Mouse (Mus musculus) intestine, postnatal 0 days (tissue): ENCODE measurements around the gene Cnot4. TPM values are rescaled to one million over a fixed set of nuclear protein-coding genes. Genes with fewer than 3 reads are reported as not detected.
A peak's percentile ranks its signal among the peaks of the same experiment; 100 is the strongest.

Source experiments
- ATAC-seq: fragments of 200-750 bp; cut with Nextera tagmentation; 2 replicates; pipeline ENCODE4 v1.8.0; 2017; ENCODE audit warnings: mild to moderate bottlenecking, moderate TSS enrichment, moderate library complexity
- H3K27ac ChIP-seq: fragments of 300-500 bp; sonication (generic); 2 replicates; pipeline ENCODE4 v1.5.1; 2014; ENCODE audit warnings: mild to moderate bottlenecking, low read depth, low read length, moderate library complexity
- H3K27me3 ChIP-seq: fragments of 300-500 bp; sonication (generic); replicated peaks from 2 replicates; pipeline ENCODE4 v1.6.1; 2014; ENCODE audit warnings: low read length, mixed read lengths; ENCODE audit not compliant: control insufficient read depth, insufficient read depth
- H3K36me3 ChIP-seq: fragments of 300-500 bp; sonication (generic); 2 replicates; pipeline ENCODE4 v1.6.1; 2014; ENCODE audit warnings: mild to moderate bottlenecking, moderate library complexity; ENCODE audit not compliant: control insufficient read depth, insufficient read depth
- H3K4me1 ChIP-seq: fragments of 300-500 bp; sonication (generic); replicated peaks from 2 replicates; pipeline ENCODE4 v1.6.1; 2014; ENCODE audit warnings: antibody characterized with exemption, low read length, mixed read lengths; ENCODE audit not compliant: control insufficient read depth, insufficient read depth
- H3K4me2 ChIP-seq: fragments of 300-500 bp; sonication (generic); replicated peaks from 2 replicates; pipeline ENCODE4 v1.6.1; 2014; ENCODE audit warnings: low read depth, mild to moderate bottlenecking, moderate library complexity
- H3K4me3 ChIP-seq: fragments of 300-500 bp; sonication (generic); 2 replicates; pipeline ENCODE4 v1.5.1; 2014; ENCODE audit warnings: low read depth, low read length
- H3K9ac ChIP-seq: fragments of 300-500 bp; sonication (generic); 2 replicates; pipeline ENCODE4 v1.6.1; 2014; ENCODE audit warnings: mild to moderate bottlenecking, low read depth, low read length
- H3K9me3 ChIP-seq: fragments of 300-500 bp; sonication (generic); 2 replicates; pipeline ENCODE4 v1.6.1; 2016; ENCODE audit warnings: mixed run types; ENCODE audit not compliant: control insufficient read depth
- CTCF ChIP-seq: sonication (generic); IDR thresholded peaks from 2 replicates; pipeline ENCODE4 v1.5.1; 2016; ENCODE audit warnings: low read depth, mild to moderate bottlenecking, control low read depth, antibody characterized with exemption, moderate library complexity
- WGBS: fragments of 180-500 bp; shearing (Covaris S2); extraction: QIAGEN DNeasy Blood & Tissue Kit; methylation state at CpG from one replicate; pipeline ENCODE4 v1.1.7; 2014; 5-methylcytosine and 5-hydroxymethylcytosine counted together
- polyA plus RNA-seq: library from polyadenylated mRNA; unstranded; fragments of >200 nt; fragmentation: Nextera tagmentation; extraction: Ambion mirVana; gene quantifications from 2 replicates; pipeline ENCODE4 v1.2.1, GENCODE M21; 2015

The Cnot4 gene
- polyA plus RNA-seq, 1 experiment from 2014 or later: 15.1 TPM

- no peaks in the 10 kb centered on the region for H3K4me1 ChIP-seq
- H3K4me3 ChIP-seq: peak overlapping the region; percentile 78
- no peaks in the 10 kb centered on the region for H3K27me3 ChIP-seq
- H3K27ac ChIP-seq: peak overlapping the region; percentile 93
- H3K9ac ChIP-seq: peak overlapping the region; percentile 85
- no peaks in the 10 kb centered on the region for H3K36me3 ChIP-seq
- no peaks in the 10 kb centered on the region for H3K9me3 ChIP-seq
- 0% methylated on average over 24 of the region's 25 CpGs for WGBS
- peak overlapping the region; percentile 90 for H3K4me2 ChIP-seq
- TF ChIP-seq CTCF: no peak
- ATAC-seq: peak; percentile 86
Observed at GRCm38 (mm10) chr6:35133246-35133578, 312 bp downstream of the Cnot4 start.

- H3K36me3 ChIP-seq: no peaks in the 10 kb centered on the region
- no peak for ATAC-seq
- WGBS: 0% methylated on average over 11 of the region's 11 CpGs
Observed at GRCm38 (mm10) chr6:35132806-35133205, 718 bp downstream of the Cnot4 start.

GRCm38 (mm10) chr6:35122488-35122887 is 11.0 kb downstream of the Cnot4 start:
- H3K36me3 ChIP-seq: 0 out of 2 replicates have a peak, but pooled peaks cover 3% of the 10 kb centered on the region
- no peaks in the 10 kb centered on the region for H3K9me3 ChIP-seq
- ATAC-seq: no peak
- 91% methylated on average over 2 of the region's 2 CpGs for WGBS
- H3K9ac ChIP-seq: no peak overlapping the region
- H3K4me3 ChIP-seq: no peak overlapping the region
- H3K27me3 ChIP-seq: no peaks in the 10 kb centered on the region
- no peak overlapping the region for H3K27ac ChIP-seq
- no peak overlapping the region for H3K4me2 ChIP-seq
- H3K4me1 ChIP-seq: no peaks in the 10 kb centered on the region
- TF ChIP-seq CTCF: no peak

More at GRCm38 (mm10) chr6:35132806-35133205, 718 bp downstream of the Cnot4 start:
- H3K4me1 ChIP-seq: no peaks in the 10 kb centered on the region
- peak overlapping the region; percentile 85 for H3K9ac ChIP-seq
- H3K4me3 ChIP-seq: peak overlapping the region; percentile 78
- peak overlapping the region; percentile 90 for H3K4me2 ChIP-seq
- H3K9me3 ChIP-seq: no peaks in the 10 kb centered on the region
- TF ChIP-seq CTCF: no peak
- H3K27ac ChIP-seq: peak overlapping the region; percentile 93
- H3K27me3 ChIP-seq: no peaks in the 10 kb centered on the region

GRCm38 (mm10) chr6:35121925-35122324 is 11.6 kb downstream of the Cnot4 start:
- H3K4me3 ChIP-seq: no peak overlapping the region
- H3K9me3 ChIP-seq: no peaks in the 10 kb centered on the region
- no peaks in the 10 kb centered on the region for H3K4me1 ChIP-seq
- no peaks in the 10 kb centered on the region for H3K27me3 ChIP-seq
- H3K27ac ChIP-seq: no peak overlapping the region
- no peak for ATAC-seq
- TF ChIP-seq CTCF: no peak
- WGBS: 93% methylated on average over 3 of the region's 3 CpGs
- H3K36me3 ChIP-seq: 0 out of 2 replicates have a peak, but pooled peaks cover 3% of the 10 kb centered on the region
- H3K9ac ChIP-seq: no peak overlapping the region
- H3K4me2 ChIP-seq: no peak overlapping the region

- Histone ChIP-seq H3K4me2 (no peak overlapping the region), H3K27ac (no peak overlapping the region), H3K36me3 (no peaks in the 10 kb centered on the region), H3K27me3 (no peaks in the 10 kb centered on the region), H3K4me1 (no peaks in the 10 kb centered on the region), H3K9ac (no peak overlapping the region), H3K9me3 (no peaks in the 10 kb centered on the region), H3K4me3 (no peak overlapping the region)
- WGBS: 92% methylated on average over 1 of the region's 1 CpGs
- ATAC-seq: no peak
- TF ChIP-seq CTCF: no peak
Observed at GRCm38 (mm10) chr6:35102457-35102856, 31.1 kb downstream of the Cnot4 start.

GRCm38 (mm10) chr6:35084927-35085326 is 48.6 kb downstream of the Cnot4 start:
- WGBS: 93% methylated on average over 3 of the region's 3 CpGs
- no peak overlapping the region for H3K4me3 ChIP-seq

GRCm38 (mm10) chr6:35075148-35075547 is 58.4 kb downstream of the Cnot4 start:
- H3K4me1 ChIP-seq: no peaks in the 10 kb centered on the region
- TF ChIP-seq CTCF: no peak
- H3K4me3 ChIP-seq: no peak overlapping the region
- no peak overlapping the region for H3K27ac ChIP-seq
- H3K9ac ChIP-seq: no peak overlapping the region
- no peak overlapping the region for H3K4me2 ChIP-seq
- no peaks in the 10 kb centered on the region for H3K9me3 ChIP-seq
- ATAC-seq: no peak
- WGBS: 96% methylated on average over 9 of the region's 9 CpGs
- no peaks in the 10 kb centered on the region for H3K27me3 ChIP-seq
- peaks cover 21% of the 10 kb centered on the region for H3K36me3 ChIP-seq

More at GRCm38 (mm10) chr6:35084927-35085326, 48.6 kb downstream of the Cnot4 start:
- Histone ChIP-seq H3K4me2 (no peak overlapping the region), H3K4me1 (no peaks in the 10 kb centered on the region), H3K27me3 (no peaks in the 10 kb centered on the region), H3K27ac (no peak overlapping the region), H3K36me3 (peaks cover 3% of the 10 kb centered on the region; the same call in 1 of the 2 replicates), H3K9me3 (no peaks in the 10 kb centered on the region), H3K9ac (no peak overlapping the region)
- TF ChIP-seq CTCF: no peak
- ATAC-seq: no peak
